Mouse (Mus musculus) hindbrain, embryonic 11.5 days (tissue): Measurements from ENCODE around the gene Dennd2c. TPM values are rescaled to one million over a fixed set of nuclear protein-coding genes. Genes with fewer than 3 reads are reported as not detected.
"Not testable (repeated sequence)": the region's sequence is repeated elsewhere in the genome, so short reads cannot be mapped to it uniquely, and the experiment has no call there.

ENCODE experiments used
- ATAC-seq: fragments of 200-750 bp; cut with Nextera tagmentation; 2 replicates; pipeline ENCODE4 v1.8.0; 2017; ENCODE audit warnings: mild to moderate bottlenecking, moderate TSS enrichment, moderate library complexity; ENCODE audit not compliant: low FRiP score
- DNase-seq: peaks from one replicate; pipeline ENCODE4 v3.0.0-alpha.2; 2015; ENCODE audit warnings: low spot score
- H3K27ac ChIP-seq: fragments of 300-500 bp; sonication (generic); 2 replicates; pipeline ENCODE4 v1.5.1; 2014; ENCODE audit warnings: mild to moderate bottlenecking, low read depth, low read length
- H3K27me3 ChIP-seq: fragments of 300-500 bp; sonication (generic); 2 replicates; pipeline ENCODE4 v1.6.1; 2014; ENCODE audit warnings: mild to moderate bottlenecking, low read length, moderate library complexity, mixed read lengths; ENCODE audit not compliant: control insufficient read depth, insufficient read depth
- H3K36me3 ChIP-seq: fragments of 300-500 bp; sonication (generic); 2 replicates; pipeline ENCODE4 v1.6.1; 2014; ENCODE audit warnings: mild to moderate bottlenecking, low read length, moderate library complexity, mixed read lengths; ENCODE audit not compliant: control insufficient read depth, insufficient read depth
- H3K4me1 ChIP-seq: fragments of 300-500 bp; sonication (generic); replicated peaks from 2 replicates; pipeline ENCODE4 v1.6.1; 2014; ENCODE audit warnings: low read length, mixed read lengths; ENCODE audit not compliant: control insufficient read depth, insufficient read depth
- H3K4me2 ChIP-seq: fragments of 300-500 bp; sonication (generic); replicated peaks from 2 replicates; pipeline ENCODE4 v1.6.1; 2014; ENCODE audit warnings: mild to moderate bottlenecking, low read depth, low read length
- H3K4me3 ChIP-seq: fragments of 300-500 bp; sonication (generic); 2 replicates; pipeline ENCODE4 v1.5.1; 2014; ENCODE audit warnings: low read depth, low read length
- H3K9ac ChIP-seq: fragments of 300-500 bp; sonication (generic); 2 replicates; pipeline ENCODE4 v1.6.1; 2014; ENCODE audit warnings: low read depth, low read length
- H3K9me3 ChIP-seq: fragments of 300-500 bp; sonication (generic); 2 replicates; pipeline ENCODE4 v1.6.1; 2016; ENCODE audit warnings: low read length; ENCODE audit not compliant: control insufficient read depth
- WGBS: fragments of 180-500 bp; shearing (Covaris S2); extraction: QIAGEN DNeasy Blood & Tissue Kit; methylation state at CpG from one replicate; pipeline ENCODE4 v1.1.7; 2014; 5-methylcytosine and 5-hydroxymethylcytosine counted together
- polyA plus RNA-seq: library from polyadenylated mRNA; unstranded; fragments of >200 nt; fragmentation: Nextera tagmentation; extraction: Ambion mirVana; gene quantifications from 2 replicates; pipeline ENCODE4 v1.2.1, GENCODE M21; 2014

Dennd2c gene
- polyA plus RNA-seq, 1 experiment from 2014 or later: 2.5 TPM

- peak within 1 kb of the TSS; percentile 79 for H3K4me3 ChIP-seq
- H3K4me1 ChIP-seq: 0 out of 2 replicates have a peak, but pooled peaks cover 2% of the 10 kb centered on the region
- H3K27me3 ChIP-seq: no peaks in the 10 kb centered on the region
- no peaks in the 10 kb centered on the region for H3K9me3 ChIP-seq
- DNase-seq (peak; percentile 100), ATAC-seq (peak; percentile 93)
- peak within 1 kb of the TSS; percentile 74 for H3K9ac ChIP-seq
- WGBS: under 1% methylated on average over 53 of the region's 56 CpGs
- peak within 1 kb of the TSS; percentile 71 for H3K4me2 ChIP-seq
- peak within 1 kb of the TSS; percentile 27; the same call in 1 of the 2 replicates for H3K27ac ChIP-seq
- 0 out of 2 replicates have a peak, but pooled peaks cover 3% of the 10 kb centered on the region for H3K36me3 ChIP-seq
These were observed 69.3 kb downstream of the Dennd2c start, which contains the start of gene Bcas2 for GRCm38 (mm10) chr3:103171505-103172267. Gene Bcas2, plus strand, starts transcription at chr3:103171655.

DNA sequence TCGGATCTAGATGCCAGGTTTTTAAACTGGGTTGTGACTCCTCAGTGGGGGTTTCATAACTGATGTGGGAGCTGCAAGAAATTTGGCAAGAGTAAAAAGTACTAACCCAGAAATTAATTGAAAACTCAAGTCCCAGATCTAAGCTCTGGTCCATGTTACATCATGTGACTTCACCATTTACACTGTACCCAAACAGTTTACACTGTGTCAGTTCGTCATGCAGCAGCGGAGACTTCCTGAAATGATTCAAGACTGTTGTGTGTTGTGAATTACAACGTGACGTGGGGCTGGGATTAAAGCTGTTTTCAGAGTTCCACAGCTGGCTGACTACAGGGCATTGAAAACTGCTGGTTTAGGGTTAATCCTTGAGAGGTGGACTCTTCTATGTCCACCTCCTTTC is 70.2 kb downstream of the Dennd2c start:
- peak overlapping the region; percentile 71 for H3K4me2 ChIP-seq
- ATAC-seq: no peak
- H3K9me3 ChIP-seq: no peaks in the 10 kb centered on the region
- no peak overlapping the region for H3K27ac ChIP-seq
- DNase-seq: no peak
- H3K27me3 ChIP-seq: no peaks in the 10 kb centered on the region
- 0 out of 2 replicates have a peak, but pooled peaks cover 2% of the 10 kb centered on the region for H3K4me1 ChIP-seq
- H3K36me3 ChIP-seq: 0 out of 2 replicates have a peak, but pooled peaks cover 7% of the 10 kb centered on the region
- peak overlapping the region; percentile 74 for H3K9ac ChIP-seq
- H3K4me3 ChIP-seq: peak overlapping the region; percentile 79
- 75% methylated on average over 5 of the region's 5 CpGs for WGBS

GRCm38 (mm10) chr3:103176740-103177139 is 74.3 kb downstream of the Dennd2c start:
- no peak for ATAC-seq
- Histone ChIP-seq H3K4me2 (no peak overlapping the region), H3K9ac (no peak overlapping the region), H3K4me3 (no peak overlapping the region), H3K36me3 (peaks cover 7% of the 10 kb centered on the region; the same call in 1 of the 2 replicates), H3K4me1 (0 out of 2 replicates have a peak, but pooled peaks cover 2% of the 10 kb centered on the region), H3K27me3 (no peaks in the 10 kb centered on the region), H3K9me3 (no peaks in the 10 kb centered on the region), H3K27ac (no peak overlapping the region)
- 95% methylated on average over 4 of the region's 4 CpGs for WGBS
- no peak for DNase-seq

DNA sequence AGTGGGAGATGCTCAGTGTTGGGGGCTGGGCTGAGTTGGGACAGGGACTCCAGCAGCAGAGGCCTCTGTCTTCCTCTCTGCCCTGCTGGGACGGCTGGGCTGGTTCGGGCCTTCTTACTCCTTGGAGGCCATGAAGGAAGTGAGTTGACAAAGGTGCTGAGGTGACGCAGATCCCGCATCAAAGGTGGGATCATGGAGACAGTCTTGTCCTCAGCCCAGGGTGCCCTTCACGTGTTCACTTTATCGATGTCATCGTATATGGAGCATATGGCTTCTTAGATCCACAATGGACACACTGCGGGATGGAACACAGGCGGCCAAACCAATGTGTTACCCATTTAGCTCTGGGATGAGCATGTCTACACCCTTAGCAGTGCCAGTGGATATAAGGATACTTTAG is 77.1 kb downstream of the Dennd2c start:
- Histone ChIP-seq H3K4me3 (no peak overlapping the region), H3K27ac (no peak overlapping the region), H3K4me1 (no peaks in the 10 kb centered on the region), H3K27me3 (no peaks in the 10 kb centered on the region), H3K9ac (no peak overlapping the region), H3K36me3 (peaks cover 7% of the 10 kb centered on the region; the same call in 1 of the 2 replicates), H3K4me2 (no peak overlapping the region), H3K9me3 (no peaks in the 10 kb centered on the region)
- WGBS: 91% methylated on average over 9 of the region's 9 CpGs
- ATAC-seq (no peak), DNase-seq (no peak)

GRCm38 (mm10) chr3:103181171-103181570 is 78.8 kb downstream of the Dennd2c start:
- WGBS: 46% methylated on average over 4 of the region's 4 CpGs
- Histone ChIP-seq H3K4me3 (no peak overlapping the region), H3K4me1 (no peaks in the 10 kb centered on the region), H3K9ac (no peak overlapping the region), H3K9me3 (no peaks in the 10 kb centered on the region), H3K27ac (no peak overlapping the region), H3K36me3 (peaks cover 3% of the 10 kb centered on the region; the same call in 1 of the 2 replicates), H3K27me3 (no peaks in the 10 kb centered on the region), H3K4me2 (no peak overlapping the region)
- DNase-seq (no peak), ATAC-seq (no peak)

DNA sequence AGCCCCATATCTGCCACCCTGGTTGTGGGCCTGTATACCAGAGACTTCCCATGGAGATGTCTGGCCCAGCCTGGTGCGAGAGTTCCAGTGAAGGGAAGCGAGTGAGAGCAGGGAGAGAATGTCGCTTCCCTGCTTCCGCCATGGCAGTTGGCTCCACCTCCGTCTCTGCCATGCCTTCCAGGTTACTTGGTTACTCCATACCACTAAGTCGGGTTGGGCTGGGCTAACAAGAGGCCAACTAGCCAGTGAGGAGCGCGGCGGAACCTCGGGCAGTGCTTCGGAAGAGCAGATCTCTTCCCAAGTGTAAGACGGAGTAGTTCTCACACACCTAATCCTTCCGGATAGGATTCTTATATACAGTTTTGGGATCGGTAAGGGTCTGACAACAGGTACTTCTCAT is 80.4 kb downstream of the Dennd2c start:
- Histone ChIP-seq H3K4me1 (no peaks in the 10 kb centered on the region), H3K36me3 (no peaks in the 10 kb centered on the region; the same call in 1 of the 2 replicates), H3K4me2 (no peak overlapping the region), H3K27me3 (no peaks in the 10 kb centered on the region), H3K9me3 (no peaks in the 10 kb centered on the region), H3K4me3 (no peak overlapping the region), H3K9ac (no peak overlapping the region), H3K27ac (no peak overlapping the region)
- WGBS: 83% methylated on average over 14 of the region's 14 CpGs
- DNase-seq (no peak), ATAC-seq (no peak)

DNA sequence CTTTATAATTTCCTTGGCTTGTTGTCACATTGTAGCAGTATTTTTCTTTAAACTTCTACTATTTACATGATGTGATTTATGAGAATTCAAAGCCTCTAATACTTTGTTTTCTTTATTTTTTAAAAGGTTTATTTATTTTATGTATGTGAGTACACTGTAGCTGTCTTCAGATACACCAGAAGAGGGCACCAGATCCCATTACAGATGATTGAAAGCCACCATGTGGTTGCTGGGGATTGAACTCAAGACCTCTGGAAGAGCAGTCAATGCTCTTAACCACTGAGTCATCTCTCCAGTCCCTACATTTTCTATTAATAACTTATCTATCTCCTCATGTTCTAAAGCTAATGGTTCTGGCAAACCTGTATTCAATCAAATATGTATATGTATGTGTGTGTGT is 82.1 kb downstream of the Dennd2c start:
- not testable (repeated sequence) for H3K9ac ChIP-seq, H3K4me3 ChIP-seq, H3K9me3 ChIP-seq, ATAC-seq, H3K4me2 ChIP-seq, H3K4me1 ChIP-seq, H3K27ac ChIP-seq, H3K27me3 ChIP-seq, DNase-seq, H3K36me3 ChIP-seq

DNA sequence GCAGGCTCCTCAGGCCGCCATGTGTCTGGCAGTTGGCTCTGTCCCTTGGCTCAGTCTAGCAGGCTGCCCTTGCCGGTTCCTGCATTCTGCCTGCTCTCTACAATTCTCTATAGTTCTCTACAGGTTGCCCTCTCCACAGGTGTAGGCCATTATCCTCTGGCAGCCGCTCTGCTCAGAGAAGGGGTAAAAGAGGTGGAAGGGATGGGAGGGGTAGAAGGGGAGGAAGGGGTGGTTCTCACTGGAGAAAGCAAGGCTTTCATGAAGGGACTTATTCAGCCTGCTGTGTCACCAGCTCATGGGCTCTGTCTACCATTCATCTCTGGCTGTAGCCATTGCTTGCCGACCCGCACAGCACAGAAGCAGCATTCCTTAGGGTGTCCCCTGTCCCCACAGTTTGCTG is 86.0 kb downstream of the Dennd2c start:
- ATAC-seq: no peak
- WGBS: 46% methylated on average over 5 of the region's 5 CpGs

GRCm38 (mm10) chr3:103188856-103189255 is 86.5 kb downstream of the Dennd2c start:
- Histone ChIP-seq H3K4me1 (no peaks in the 10 kb centered on the region), H3K9ac (no peak overlapping the region), H3K27me3 (no peaks in the 10 kb centered on the region), H3K27ac (no peak overlapping the region), H3K36me3 (no peaks in the 10 kb centered on the region), H3K9me3 (no peaks in the 10 kb centered on the region), H3K4me2 (no peak overlapping the region), H3K4me3 (no peak overlapping the region)
- DNase-seq (no peak), ATAC-seq (no peak)
- 92% methylated on average over 2 of the region's 2 CpGs for WGBS

More for the DNA sequence above, 86.0 kb downstream of the Dennd2c start:
- no peak overlapping the region for H3K4me2 ChIP-seq
- DNase-seq: no peak
- no peaks in the 10 kb centered on the region for H3K36me3 ChIP-seq
- H3K27me3 ChIP-seq: no peaks in the 10 kb centered on the region
- no peak overlapping the region for H3K4me3 ChIP-seq
- H3K9ac ChIP-seq: no peak overlapping the region
- H3K4me1 ChIP-seq: no peaks in the 10 kb centered on the region
- no peaks in the 10 kb centered on the region for H3K9me3 ChIP-seq
- no peak overlapping the region for H3K27ac ChIP-seq
